Mouse (Mus musculus): Measurements from ENCODE around the gene Gm45623. TPM values are rescaled to one million over a fixed set of nuclear protein-coding genes. Genes with fewer than 3 reads are reported as not detected.

Gene Gm45623
- polyA plus RNA-seq, 1 experiment from 2014 or later, result 1.9 TPM

GRCm38 (mm10) chr13:56746739-56747532 lies 6.7 kb downstream of the Gm45623 start:
- no peaks in the 10 kb centered on the region for H3K9me3 ChIP-seq (replicated peaks; ENCODE audit: control insufficient read depth, low read length)
- peak overlapping the region; percentile 75 for H3K27ac ChIP-seq (ENCODE audit: low read length)
- peak overlapping the region; percentile 16; the same call in 1 of the 2 replicates for H3K4me2 ChIP-seq (ENCODE audit: low read depth, low read length)
- H3K4me3 ChIP-seq (replicated peaks; ENCODE audit: low read length), result no peak overlapping the region
- peak; percentile 37; the same call in 1 of the 2 replicates for ATAC-seq (ENCODE audit: insufficient read depth, low FRiP score)
- 52% methylated on average over 10 of the region's 10 CpGs for WGBS
- H3K27me3 ChIP-seq (ENCODE audit: control insufficient read depth, insufficient read depth, low read length), result 0 out of 2 replicates have a peak, but pooled peaks cover 6% of the 10 kb centered on the region
- H3K4me1 ChIP-seq (ENCODE audit: control insufficient read depth, insufficient read depth, low read length), result no peaks in the 10 kb centered on the region; the same call in 1 of the 2 replicates
- no peaks in the 10 kb centered on the region for H3K36me3 ChIP-seq (ENCODE audit: control insufficient read depth, insufficient read depth, low read length)
- no peak overlapping the region for H3K9ac ChIP-seq (ENCODE audit: low read length)

- Histone ChIP-seq H3K9me3 (replicated peaks; ENCODE audit: control insufficient read depth, low read length) (no peaks in the 10 kb centered on the region), H3K9ac (ENCODE audit: low read length) (no peak overlapping the region), H3K4me3 (replicated peaks; ENCODE audit: low read length) (no peak overlapping the region), H3K27me3 (ENCODE audit: control insufficient read depth, insufficient read depth, low read length) (no peaks in the 10 kb centered on the region), H3K36me3 (ENCODE audit: control insufficient read depth, insufficient read depth, low read length) (peaks cover 2% of the 10 kb centered on the region; the same call in 1 of the 2 replicates), H3K4me2 (ENCODE audit: low read depth, low read length) (no peak overlapping the region), H3K4me1 (ENCODE audit: control insufficient read depth, insufficient read depth, low read length) (no peaks in the 10 kb centered on the region; the same call in 1 of the 2 replicates), H3K27ac (ENCODE audit: low read length) (no peak overlapping the region)
- WGBS, result 60% methylated on average over 6 of the region's 6 CpGs
- ATAC-seq (ENCODE audit: insufficient read depth, low FRiP score), result no peak
Observed at GRCm38 (mm10) chr13:56742325-56742901, 11.2 kb downstream of the Gm45623 start.

- H3K4me3 ChIP-seq (replicated peaks; ENCODE audit: low read length), result no peak overlapping the region
- H3K27me3 ChIP-seq (ENCODE audit: control insufficient read depth, insufficient read depth, low read length), result no peaks in the 10 kb centered on the region
- H3K9ac ChIP-seq (ENCODE audit: low read length), result no peak overlapping the region
- ATAC-seq (ENCODE audit: insufficient read depth, low FRiP score), result no peak
- no peaks in the 10 kb centered on the region for H3K9me3 ChIP-seq (replicated peaks; ENCODE audit: control insufficient read depth, low read length)
- WGBS, result 76% methylated on average over 7 of the region's 7 CpGs
- H3K36me3 ChIP-seq (ENCODE audit: control insufficient read depth, insufficient read depth, low read length), result peaks cover 2% of the 10 kb centered on the region; the same call in 1 of the 2 replicates
- no peak overlapping the region for H3K4me2 ChIP-seq (ENCODE audit: low read depth, low read length)
- H3K4me1 ChIP-seq (ENCODE audit: control insufficient read depth, insufficient read depth, low read length), result no peaks in the 10 kb centered on the region; the same call in 1 of the 2 replicates
- no peak overlapping the region for H3K27ac ChIP-seq (ENCODE audit: low read length)
Observed at GRCm38 (mm10) chr13:56741691-56742090, 11.9 kb downstream of the Gm45623 start.

GRCm38 (mm10) chr13:56740496-56740895 lies 13.1 kb downstream of the Gm45623 start:
- no peaks in the 10 kb centered on the region for H3K4me1 ChIP-seq (ENCODE audit: control insufficient read depth, insufficient read depth, low read length)
- no peak overlapping the region for H3K27ac ChIP-seq (ENCODE audit: low read length)
- H3K4me3 ChIP-seq (replicated peaks; ENCODE audit: low read length), result no peak overlapping the region
- no peak for ATAC-seq (ENCODE audit: insufficient read depth, low FRiP score)
- H3K9ac ChIP-seq (ENCODE audit: low read length), result no peak overlapping the region
- H3K36me3 ChIP-seq (ENCODE audit: control insufficient read depth, insufficient read depth, low read length), result peaks cover 2% of the 10 kb centered on the region; the same call in 1 of the 2 replicates
- WGBS, result 87% methylated on average over 6 of the region's 6 CpGs
- no peaks in the 10 kb centered on the region for H3K9me3 ChIP-seq (replicated peaks; ENCODE audit: control insufficient read depth, low read length)
- no peaks in the 10 kb centered on the region for H3K27me3 ChIP-seq (ENCODE audit: control insufficient read depth, insufficient read depth, low read length)
- H3K4me2 ChIP-seq (ENCODE audit: low read depth, low read length), result no peak overlapping the region

GRCm38 (mm10) chr13:56739556-56739955 lies 14.1 kb downstream of the Gm45623 start:
- ATAC-seq (ENCODE audit: insufficient read depth, low FRiP score), result no peak
- Histone ChIP-seq H3K4me2 (ENCODE audit: low read depth, low read length) (no peak overlapping the region), H3K9ac (ENCODE audit: low read length) (no peak overlapping the region), H3K9me3 (replicated peaks; ENCODE audit: control insufficient read depth, low read length) (no peaks in the 10 kb centered on the region), H3K36me3 (ENCODE audit: control insufficient read depth, insufficient read depth, low read length) (peaks cover 2% of the 10 kb centered on the region; the same call in 1 of the 2 replicates), H3K27me3 (ENCODE audit: control insufficient read depth, insufficient read depth, low read length) (no peaks in the 10 kb centered on the region), H3K4me3 (replicated peaks; ENCODE audit: low read length) (no peak overlapping the region), H3K27ac (ENCODE audit: low read length) (no peak overlapping the region), H3K4me1 (ENCODE audit: control insufficient read depth, insufficient read depth, low read length) (no peaks in the 10 kb centered on the region)
- WGBS, result 90% methylated on average over 5 of the region's 5 CpGs

GRCm38 (mm10) chr13:56735212-56735875 lies 18.3 kb downstream of the Gm45623 start:
- no peaks in the 10 kb centered on the region for H3K9me3 ChIP-seq (replicated peaks; ENCODE audit: control insufficient read depth, low read length)
- H3K4me3 ChIP-seq (replicated peaks; ENCODE audit: low read length), result no peak overlapping the region
- ATAC-seq (ENCODE audit: insufficient read depth, low FRiP score), result no peak
- H3K4me1 ChIP-seq (ENCODE audit: control insufficient read depth, insufficient read depth, low read length), result no peaks in the 10 kb centered on the region
- H3K4me2 ChIP-seq (ENCODE audit: low read depth, low read length), result no peak overlapping the region
- no peaks in the 10 kb centered on the region for H3K27me3 ChIP-seq (ENCODE audit: control insufficient read depth, insufficient read depth, low read length)
- H3K36me3 ChIP-seq (ENCODE audit: control insufficient read depth, insufficient read depth, low read length), result peaks cover 16% of the 10 kb centered on the region
- H3K9ac ChIP-seq (ENCODE audit: low read length), result no peak overlapping the region
- WGBS, result 47% methylated on average over 6 of the region's 6 CpGs
- no peak overlapping the region for H3K27ac ChIP-seq (ENCODE audit: low read length)

- H3K4me3 ChIP-seq (replicated peaks; ENCODE audit: low read length), result no peak overlapping the region
- WGBS, result 83% methylated on average over 4 of the region's 4 CpGs
- H3K4me1 ChIP-seq (ENCODE audit: control insufficient read depth, insufficient read depth, low read length), result no peaks in the 10 kb centered on the region
- no peak overlapping the region for H3K27ac ChIP-seq (ENCODE audit: low read length)
- H3K9ac ChIP-seq (ENCODE audit: low read length), result no peak overlapping the region
- H3K27me3 ChIP-seq (ENCODE audit: control insufficient read depth, insufficient read depth, low read length), result no peaks in the 10 kb centered on the region
- H3K9me3 ChIP-seq (replicated peaks; ENCODE audit: control insufficient read depth, low read length), result no peaks in the 10 kb centered on the region
- ATAC-seq (ENCODE audit: insufficient read depth, low FRiP score), result no peak
- H3K4me2 ChIP-seq (ENCODE audit: low read depth, low read length), result no peak overlapping the region
- H3K36me3 ChIP-seq (ENCODE audit: control insufficient read depth, insufficient read depth, low read length), result peaks cover 21% of the 10 kb centered on the region
Observed at GRCm38 (mm10) chr13:56734617-56735016, 19.0 kb downstream of the Gm45623 start.

- Histone ChIP-seq H3K27me3 (ENCODE audit: control insufficient read depth, insufficient read depth, low read length) (no peaks in the 10 kb centered on the region), H3K36me3 (ENCODE audit: control insufficient read depth, insufficient read depth, low read length) (peaks cover 37% of the 10 kb centered on the region), H3K4me3 (replicated peaks; ENCODE audit: low read length) (no peak overlapping the region), H3K27ac (ENCODE audit: low read length) (no peak overlapping the region), H3K9me3 (replicated peaks; ENCODE audit: control insufficient read depth, low read length) (no peaks in the 10 kb centered on the region), H3K9ac (ENCODE audit: low read length) (no peak overlapping the region), H3K4me1 (ENCODE audit: control insufficient read depth, insufficient read depth, low read length) (no peaks in the 10 kb centered on the region), H3K4me2 (ENCODE audit: low read depth, low read length) (no peak overlapping the region)
- WGBS, result 93% methylated on average over 7 of the region's 7 CpGs
- ATAC-seq (ENCODE audit: insufficient read depth, low FRiP score), result no peak
Observed at GRCm38 (mm10) chr13:56729046-56729445, 24.6 kb downstream of the Gm45623 start.

GRCm38 (mm10) chr13:56726551-56726950 lies 27.1 kb downstream of the Gm45623 start:
- H3K9me3 ChIP-seq (replicated peaks; ENCODE audit: control insufficient read depth, low read length), result no peaks in the 10 kb centered on the region
- H3K9ac ChIP-seq (ENCODE audit: low read length), result no peak overlapping the region
- no peak overlapping the region for H3K4me3 ChIP-seq (replicated peaks; ENCODE audit: low read length)
- 78% methylated on average over 4 of the region's 4 CpGs for WGBS
- peaks cover 32% of the 10 kb centered on the region for H3K36me3 ChIP-seq (ENCODE audit: control insufficient read depth, insufficient read depth, low read length)
- H3K27ac ChIP-seq (ENCODE audit: low read length), result no peak overlapping the region
- H3K4me1 ChIP-seq (ENCODE audit: control insufficient read depth, insufficient read depth, low read length), result no peaks in the 10 kb centered on the region
- no peaks in the 10 kb centered on the region for H3K27me3 ChIP-seq (ENCODE audit: control insufficient read depth, insufficient read depth, low read length)
- no peak overlapping the region for H3K4me2 ChIP-seq (ENCODE audit: low read depth, low read length)
- no peak for ATAC-seq (ENCODE audit: insufficient read depth, low FRiP score)

All from stomach, embryonic 16.5 days (tissue).